Mouse (Mus musculus): ENCODE data around the gene Gm19935. TPM values are rescaled to one million over a fixed set of nuclear protein-coding genes. Genes with fewer than 3 reads are reported as not detected.

The Gm19935 gene
- total and polyA plus RNA-seq, 2 experiments from 2014 or later: 0.12 TPM; not detected in 1

DNA sequence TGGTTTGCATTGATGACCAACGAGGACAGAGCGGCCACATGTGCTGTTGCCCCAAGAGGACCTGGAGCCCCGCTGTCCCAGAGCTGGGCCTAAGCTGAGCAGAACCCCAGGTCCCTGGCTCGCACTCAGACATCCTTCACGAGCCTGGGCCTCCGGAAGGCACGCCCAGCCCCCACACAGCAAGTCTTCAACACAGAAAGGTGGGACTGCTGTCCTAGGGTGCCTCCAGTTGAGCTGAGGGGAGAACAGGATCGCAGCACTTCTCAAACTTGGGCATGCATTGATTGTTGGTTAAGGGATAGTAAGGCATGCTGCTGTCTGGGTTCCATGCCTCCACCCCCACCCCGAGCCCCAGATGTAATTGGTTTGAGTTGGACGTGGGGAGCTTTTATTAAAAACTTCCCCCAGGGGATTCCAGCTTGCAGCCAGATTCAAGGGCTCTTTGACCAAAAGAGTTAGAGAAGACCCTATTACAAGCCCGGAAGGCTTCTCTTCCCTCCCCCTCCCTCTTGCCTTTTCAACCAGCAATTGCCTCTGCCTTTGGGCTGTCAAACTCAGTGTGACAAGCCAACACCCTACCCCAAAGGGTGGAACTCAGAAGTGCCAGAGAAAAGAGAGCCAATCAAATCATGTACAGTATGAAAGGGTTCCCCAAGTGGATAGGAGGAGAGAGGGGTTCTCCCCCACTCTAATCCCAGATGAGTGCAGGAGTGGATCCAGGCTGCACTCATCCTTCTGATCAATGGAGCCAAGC lies 12.0 kb upstream of the Gm19935 start:
- Histone ChIP-seq H3K4me1 (ENCODE audit: control insufficient read depth, insufficient read depth) (peaks cover 11% of the 10 kb centered on the region; the same call in 1 of the 2 replicates), H3K4me2 (ENCODE audit: low read depth, low read length) (peak overlapping the region; percentile 82), H3K4me3 (ENCODE audit: low read depth, low read length) (peak overlapping the region; percentile 61), H3K9ac (replicated peaks; ENCODE audit: low read depth, low read length) (peak overlapping the region; percentile 56), H3K27ac (ENCODE audit: low read depth) (peak overlapping the region; percentile 65), H3K36me3 (replicated peaks; ENCODE audit: control insufficient read depth, insufficient read depth, low read length) (no peaks in the 10 kb centered on the region), H3K27me3 (ENCODE audit: control insufficient read depth, insufficient read depth, low read length) (no peaks in the 10 kb centered on the region), H3K9me3 (replicated peaks; ENCODE audit: control insufficient read depth, low read length) (no peaks in the 10 kb centered on the region)
- peak; percentile 69 for ATAC-seq (ENCODE audit: insufficient read depth, low read depth)
- TF ChIP-seq EP300 (IDR thresholded peaks at IDR 0.05; ENCODE audit: low read depth): no peak
- no peak for TF ChIP-seq CTCF (IDR thresholded peaks at IDR 0.05; ENCODE audit: low read depth)
- no peak for DNase-seq (ENCODE audit: low spot score)
- 9% methylated on average over 11 of the region's 11 CpGs for WGBS

DNA sequence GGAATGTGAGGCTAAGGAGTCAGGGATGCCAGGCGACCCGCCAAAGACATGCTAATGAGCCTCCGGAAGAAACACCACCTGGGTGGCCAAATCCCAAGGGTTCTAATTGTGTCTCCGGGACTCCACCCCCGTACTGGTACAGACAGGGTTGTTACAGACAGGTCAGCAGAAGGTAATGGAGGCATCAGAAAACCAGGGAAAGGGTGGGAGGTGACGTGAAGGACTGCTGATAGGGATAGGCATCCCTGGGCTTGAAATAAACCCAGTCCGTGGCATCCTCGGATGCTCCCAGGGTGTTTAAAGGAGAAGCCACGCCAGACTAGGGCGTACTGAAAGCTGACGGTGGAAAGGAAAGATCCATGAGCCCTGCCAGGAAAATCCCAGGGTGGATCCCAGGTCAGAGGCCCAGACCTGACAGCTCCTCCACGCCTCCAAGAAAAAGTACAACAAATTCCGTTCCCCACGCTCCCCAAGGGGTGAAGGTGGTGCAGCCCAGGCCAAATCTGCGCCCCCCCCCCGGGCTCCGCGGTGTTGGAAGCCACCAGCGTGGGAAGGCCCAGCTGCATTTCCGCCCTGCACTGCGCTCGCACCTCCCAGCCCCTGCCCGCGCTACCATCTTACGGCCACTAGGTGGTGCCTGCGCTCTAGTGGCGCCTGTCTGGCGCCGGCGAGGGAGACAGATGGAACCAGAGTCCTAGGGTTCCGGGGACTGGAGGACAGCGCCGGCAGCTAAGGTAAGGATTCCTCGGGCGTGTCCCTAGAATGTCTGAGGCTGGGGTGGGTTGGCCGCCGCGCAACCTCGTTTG lies 11.2 kb upstream of the Gm19935 start, which contains the start of gene Chd9:
TSS of gene Chd9 (plus strand) at position 172 of the 806 bp plus-strand sequence.
- TF ChIP-seq CTCF (IDR thresholded peaks at IDR 0.05; ENCODE audit: low read depth): peak; percentile 100
- no peak; the same call in none of the 2 replicates for TF ChIP-seq EP300 (IDR thresholded peaks at IDR 0.05; ENCODE audit: low read depth)
- H3K27me3 ChIP-seq (ENCODE audit: control insufficient read depth, insufficient read depth, low read length): no peaks in the 10 kb centered on the region
- DNase-seq (ENCODE audit: low spot score) (peak; percentile 87), ATAC-seq (ENCODE audit: insufficient read depth, low read depth) (peak; percentile 92)
- 2% methylated on average over 37 of the region's 39 CpGs for WGBS
- H3K4me2 ChIP-seq (ENCODE audit: low read depth, low read length): peak within 1 kb of the TSS; percentile 82
- H3K9me3 ChIP-seq (replicated peaks; ENCODE audit: control insufficient read depth, low read length): no peaks in the 10 kb centered on the region
- H3K4me1 ChIP-seq (ENCODE audit: control insufficient read depth, insufficient read depth): peaks cover 6% of the 10 kb centered on the region; the same call in 1 of the 2 replicates
- H3K4me3 ChIP-seq (ENCODE audit: low read depth, low read length): peak within 1 kb of the TSS; percentile 61
- peak within 1 kb of the TSS; percentile 65 for H3K27ac ChIP-seq (ENCODE audit: low read depth)
- H3K36me3 ChIP-seq (replicated peaks; ENCODE audit: control insufficient read depth, insufficient read depth, low read length): no peaks in the 10 kb centered on the region
- H3K9ac ChIP-seq (replicated peaks; ENCODE audit: low read depth, low read length): peak within 1 kb of the TSS; percentile 56

DNA sequence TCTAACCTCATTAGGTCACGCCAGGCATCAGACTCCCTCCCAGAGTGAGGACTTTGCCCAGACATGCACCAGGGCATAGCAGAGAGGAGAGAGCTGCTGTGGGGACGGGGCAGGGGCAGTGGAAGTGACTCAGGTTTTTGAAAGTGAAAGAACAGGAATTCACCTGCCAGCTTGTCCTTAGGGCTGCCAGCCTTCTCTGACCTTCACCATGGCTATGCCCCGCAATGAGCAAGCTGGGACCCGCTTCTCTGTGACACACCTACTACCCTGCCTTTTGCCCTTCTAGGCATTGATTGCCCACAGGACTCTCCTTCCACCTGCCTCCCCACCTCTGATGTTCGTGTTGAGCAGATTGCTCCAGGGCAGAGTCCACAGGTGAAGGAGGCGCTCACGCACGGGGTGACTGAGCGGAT lies 8.3 kb upstream of the Gm19935 start:
- Histone ChIP-seq H3K4me2 (ENCODE audit: low read depth, low read length) (no peak overlapping the region), H3K36me3 (replicated peaks; ENCODE audit: control insufficient read depth, insufficient read depth, low read length) (no peaks in the 10 kb centered on the region), H3K9ac (replicated peaks; ENCODE audit: low read depth, low read length) (no peak overlapping the region), H3K4me3 (ENCODE audit: low read depth, low read length) (no peak overlapping the region), H3K4me1 (ENCODE audit: control insufficient read depth, insufficient read depth) (peaks cover 6% of the 10 kb centered on the region; the same call in 1 of the 2 replicates), H3K27me3 (ENCODE audit: control insufficient read depth, insufficient read depth, low read length) (no peaks in the 10 kb centered on the region), H3K9me3 (replicated peaks; ENCODE audit: control insufficient read depth, low read length) (no peaks in the 10 kb centered on the region), H3K27ac (ENCODE audit: low read depth) (no peak overlapping the region)
- WGBS: 83% methylated on average over 9 of the region's 9 CpGs
- TF ChIP-seq EP300 (IDR thresholded peaks at IDR 0.05; ENCODE audit: low read depth) (no peak), CTCF (IDR thresholded peaks at IDR 0.05; ENCODE audit: low read depth) (no peak)
- DNase-seq (ENCODE audit: low spot score) (no peak), ATAC-seq (ENCODE audit: insufficient read depth, low read depth) (no peak)

DNA sequence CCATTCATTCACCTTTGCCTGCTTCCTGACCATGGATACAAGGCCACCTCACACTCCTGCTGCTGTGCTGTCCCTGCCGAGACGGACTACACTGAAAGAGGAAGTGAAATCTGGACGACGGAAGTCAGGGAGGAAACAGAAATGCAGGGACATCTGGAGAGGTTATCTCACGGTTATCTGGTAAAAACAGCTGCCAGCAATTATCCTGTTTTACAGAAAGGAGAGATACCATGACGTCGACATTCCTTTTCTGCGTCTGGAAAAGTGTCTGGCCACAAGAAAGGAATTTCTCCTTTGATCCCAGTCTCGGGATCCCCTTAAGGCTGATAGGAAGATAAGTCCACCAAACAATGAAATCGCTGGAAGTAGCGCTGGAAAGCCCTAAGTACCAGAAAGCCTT lies 5.2 kb upstream of the Gm19935 start:
- no peaks in the 10 kb centered on the region for H3K36me3 ChIP-seq (replicated peaks; ENCODE audit: control insufficient read depth, insufficient read depth, low read length)
- H3K9ac ChIP-seq (replicated peaks; ENCODE audit: low read depth, low read length): no peak overlapping the region
- WGBS: 15% methylated on average over 11 of the region's 11 CpGs
- no peak overlapping the region for H3K4me2 ChIP-seq (ENCODE audit: low read depth, low read length)
- no peak overlapping the region for H3K4me3 ChIP-seq (ENCODE audit: low read depth, low read length)
- no peaks in the 10 kb centered on the region for H3K4me1 ChIP-seq (ENCODE audit: control insufficient read depth, insufficient read depth)
- TF ChIP-seq CTCF (IDR thresholded peaks at IDR 0.05; ENCODE audit: low read depth) (no peak), EP300 (IDR thresholded peaks at IDR 0.05; ENCODE audit: low read depth) (peak; percentile 61; the same call in 1 of the 2 replicates)
- ATAC-seq (ENCODE audit: insufficient read depth, low read depth): no peak
- no peak for DNase-seq (ENCODE audit: low spot score)
- no peak overlapping the region for H3K27ac ChIP-seq (ENCODE audit: low read depth)
- no peaks in the 10 kb centered on the region for H3K9me3 ChIP-seq (replicated peaks; ENCODE audit: control insufficient read depth, low read length)
- no peaks in the 10 kb centered on the region for H3K27me3 ChIP-seq (ENCODE audit: control insufficient read depth, insufficient read depth, low read length)

DNA sequence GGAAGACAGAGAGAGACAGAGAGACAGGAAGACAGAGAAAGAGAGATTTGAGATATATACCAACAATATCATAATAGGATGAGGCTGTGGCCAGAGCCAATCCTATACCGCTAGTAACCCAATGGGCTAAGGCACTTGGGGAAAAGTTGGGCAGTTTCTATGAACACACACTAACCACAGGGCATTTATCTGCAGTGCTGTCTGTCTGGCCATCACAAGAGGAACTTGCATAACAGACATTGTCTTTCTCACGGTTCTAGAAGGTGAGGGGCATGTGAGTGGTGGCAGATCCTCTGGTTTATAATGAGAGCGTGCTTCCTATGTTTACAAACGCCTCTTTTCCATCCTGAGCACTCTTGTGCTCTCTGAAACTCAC lies 3.1 kb upstream of the Gm19935 start:
- ATAC-seq (ENCODE audit: insufficient read depth, low read depth) (no peak), DNase-seq (ENCODE audit: low spot score) (no peak)
- TF ChIP-seq CTCF (IDR thresholded peaks at IDR 0.05; ENCODE audit: low read depth): no peak
- TF ChIP-seq EP300 (IDR thresholded peaks at IDR 0.05; ENCODE audit: low read depth): no peak
- H3K27me3 ChIP-seq (ENCODE audit: control insufficient read depth, insufficient read depth, low read length): no peaks in the 10 kb centered on the region
- no peak overlapping the region for H3K4me3 ChIP-seq (ENCODE audit: low read depth, low read length)
- no peaks in the 10 kb centered on the region for H3K9me3 ChIP-seq (replicated peaks; ENCODE audit: control insufficient read depth, low read length)
- H3K9ac ChIP-seq (replicated peaks; ENCODE audit: low read depth, low read length): no peak overlapping the region
- no peak overlapping the region for H3K27ac ChIP-seq (ENCODE audit: low read depth)
- no peaks in the 10 kb centered on the region for H3K36me3 ChIP-seq (replicated peaks; ENCODE audit: control insufficient read depth, insufficient read depth, low read length)
- 71% methylated on average over 4 of the region's 4 CpGs for WGBS
- no peak overlapping the region for H3K4me2 ChIP-seq (ENCODE audit: low read depth, low read length)
- no peaks in the 10 kb centered on the region for H3K4me1 ChIP-seq (ENCODE audit: control insufficient read depth, insufficient read depth)

Measured in heart, postnatal 0 days (tissue).